Mouse (Mus musculus) intestine, embryonic 16.5 days (tissue): ENCODE measurements at regions not wholly inside any gene's neighbourhood (a gene's known extent, or its start where the extent isn't known, plus 50 kb on each side); places are given as distances from the start of the nearest gene placed in this dataset.

Source experiments
- ATAC-seq: fragments of 200-750 bp; cut with Nextera tagmentation; 2 replicates; pipeline ENCODE4 v1.8.0; 2017; ENCODE audit warnings: moderate TSS enrichment, moderate library complexity
- H3K27ac ChIP-seq: fragments of 300-500 bp; sonication (generic); 2 replicates; pipeline ENCODE4 v1.5.1; 2014; ENCODE audit warnings: mild to moderate bottlenecking, low read length
- H3K27me3 ChIP-seq: fragments of 300-500 bp; sonication (generic); replicated peaks from 2 replicates; pipeline ENCODE4 v1.6.1; 2014; ENCODE audit warnings: low read length, control low read depth, mixed read lengths; ENCODE audit not compliant: control insufficient read depth, insufficient read depth
- H3K36me3 ChIP-seq: fragments of 300-500 bp; sonication (generic); 2 replicates; pipeline ENCODE4 v1.6.1; 2014; ENCODE audit warnings: low read length, control low read depth; ENCODE audit not compliant: control insufficient read depth, insufficient read depth
- H3K4me1 ChIP-seq: fragments of 300-500 bp; sonication (generic); 2 replicates; pipeline ENCODE4 v1.6.1; 2014; ENCODE audit warnings: low read length, control low read depth, mixed read lengths; ENCODE audit not compliant: control insufficient read depth, insufficient read depth
- H3K4me2 ChIP-seq: fragments of 300-500 bp; sonication (generic); 2 replicates; pipeline ENCODE4 v1.6.1; 2014; ENCODE audit warnings: low read depth, low read length, control low read depth
- H3K4me3 ChIP-seq: fragments of 300-500 bp; sonication (generic); 2 replicates; pipeline ENCODE4 v1.5.1; 2014; ENCODE audit warnings: mild to moderate bottlenecking, low read length
- H3K9ac ChIP-seq: fragments of 300-500 bp; sonication (generic); 2 replicates; pipeline ENCODE4 v1.6.1; 2014; ENCODE audit warnings: low read depth, low read length
- H3K9me3 ChIP-seq: fragments of 300-500 bp; sonication (generic); 2 replicates; pipeline ENCODE4 v1.6.1; 2016; ENCODE audit warnings: low read length, control low read depth; ENCODE audit not compliant: control insufficient read depth
- WGBS: fragments of 180-500 bp; shearing (Covaris S2); extraction: QIAGEN DNeasy Blood & Tissue Kit; methylation state at CpG from one replicate; pipeline ENCODE4 v1.1.7; 2014; 5-methylcytosine and 5-hydroxymethylcytosine counted together

- ATAC-seq = no peak
- WGBS = 50% methylated on average over 6 of the region's 6 CpGs
- no peak overlapping the region for H3K4me2 ChIP-seq
- no peaks in the 10 kb centered on the region for H3K9me3 ChIP-seq
- no peaks in the 10 kb centered on the region for H3K4me1 ChIP-seq
- no peaks in the 10 kb centered on the region for H3K27me3 ChIP-seq
- no peak overlapping the region for H3K27ac ChIP-seq
- H3K9ac ChIP-seq = no peak overlapping the region
- no peaks in the 10 kb centered on the region for H3K36me3 ChIP-seq
- H3K4me3 ChIP-seq = no peak overlapping the region
These were observed 156.7 kb upstream of the Dppa4 start for GRCm38 (mm10) chr16:48126797-48127196.

GRCm38 (mm10) chr16:48127338-48127737 is 156.2 kb upstream of the Dppa4 start:
- Histone ChIP-seq H3K4me1 (no peaks in the 10 kb centered on the region), H3K27me3 (no peaks in the 10 kb centered on the region), H3K36me3 (no peaks in the 10 kb centered on the region), H3K4me3 (no peak overlapping the region), H3K9me3 (no peaks in the 10 kb centered on the region), H3K4me2 (no peak overlapping the region), H3K9ac (no peak overlapping the region), H3K27ac (no peak overlapping the region)
- ATAC-seq = no peak

- Histone ChIP-seq H3K4me1 (no peaks in the 10 kb centered on the region), H3K9ac (no peak overlapping the region), H3K4me3 (no peak overlapping the region), H3K9me3 (no peaks in the 10 kb centered on the region), H3K4me2 (no peak overlapping the region), H3K36me3 (no peaks in the 10 kb centered on the region), H3K27me3 (no peaks in the 10 kb centered on the region), H3K27ac (no peak overlapping the region)
- 87% methylated on average over 8 of the region's 8 CpGs for WGBS
- no peak for ATAC-seq
These were observed 128.2 kb upstream of the Dppa4 start for GRCm38 (mm10) chr16:48155355-48155754.

GRCm38 (mm10) chr16:48190399-48190798 is 93.1 kb upstream of the Dppa4 start:
- Histone ChIP-seq H3K9ac (no peak overlapping the region), H3K36me3 (no peaks in the 10 kb centered on the region), H3K4me3 (no peak overlapping the region), H3K27ac (no peak overlapping the region), H3K9me3 (no peaks in the 10 kb centered on the region), H3K4me2 (no peak overlapping the region), H3K27me3 (no peaks in the 10 kb centered on the region), H3K4me1 (no peaks in the 10 kb centered on the region)
- ATAC-seq = no peak
- WGBS = 80% methylated on average over 12 of the region's 12 CpGs

- H3K27me3 ChIP-seq = no peaks in the 10 kb centered on the region
- H3K4me2 ChIP-seq = no peak overlapping the region
- H3K27ac ChIP-seq = no peak overlapping the region
- 0 out of 2 replicates have a peak, but pooled peaks have one; percentile 11 for ATAC-seq
- no peak overlapping the region for H3K4me3 ChIP-seq
- no peaks in the 10 kb centered on the region for H3K4me1 ChIP-seq
- H3K9ac ChIP-seq = no peak overlapping the region
- 61% methylated on average over 3 of the region's 3 CpGs for WGBS
- H3K36me3 ChIP-seq = no peaks in the 10 kb centered on the region
- H3K9me3 ChIP-seq = no peaks in the 10 kb centered on the region
These were observed 91.3 kb upstream of the Dppa4 start for GRCm38 (mm10) chr16:48192197-48192596.

- H3K27me3 ChIP-seq = no peaks in the 10 kb centered on the region
- H3K4me1 ChIP-seq = no peaks in the 10 kb centered on the region
- no peak overlapping the region for H3K27ac ChIP-seq
- no peaks in the 10 kb centered on the region for H3K36me3 ChIP-seq
- H3K4me2 ChIP-seq = no peak overlapping the region
- no peaks in the 10 kb centered on the region for H3K9me3 ChIP-seq
- ATAC-seq = no peak
- no peak overlapping the region for H3K4me3 ChIP-seq
- H3K9ac ChIP-seq = no peak overlapping the region
These were observed 68.6 kb upstream of the Dppa4 start for GRCm38 (mm10) chr16:48214976-48215375.
